8 mouse cellular contexts compared by ENCODE assay signal in genomic region chr3:89392871-89393311, GRCm38 (mm10). TPM values are rescaled to one million over a fixed set of nuclear protein-coding genes. Genes with fewer than 3 reads are reported as not detected.
A peak's percentile ranks its signal among the peaks of the same experiment; 100 is the strongest.
DNase-seq lines count a peak whose midpoint lies in the region; ATAC-seq and TF ChIP-seq lines count a peak whose summit lies in the region.

No protein-coding gene starts in this region.

- ATAC-seq in forebrain, embryonic 14.5 days = no peak
- ATAC-seq in intestine, postnatal 0 days = no peak
- no peak for ATAC-seq in lung, embryonic 14.5 days (ENCODE audit: insufficient read depth)

- peaks cover 44% of the 10 kb centered on the region for H3K4me1 ChIP-seq in forebrain, embryonic 14.5 days (ENCODE audit: control insufficient read depth, insufficient read depth, low read length)
- H3K4me1 ChIP-seq in intestine, postnatal 0 days (replicated peaks; ENCODE audit: control insufficient read depth, insufficient read depth, low read length) = no peaks in the 10 kb centered on the region
- H3K4me1 ChIP-seq in lung, embryonic 14.5 days (ENCODE audit: insufficient read depth) = peaks cover 13% of the 10 kb centered on the region

- TF ChIP-seq CTCF in intestine, postnatal 0 days (IDR thresholded peaks at IDR 0.05; ENCODE audit: low read depth) = no peak
- no peak for TF ChIP-seq CTCF in lung, embryonic 14.5 days (IDR thresholded peaks at IDR 0.05; ENCODE audit: low read depth)

- 1% methylated on average over 22 of the region's 24 CpGs for WGBS in forebrain, embryonic 14.5 days
- 0% methylated on average over 18 of the region's 24 CpGs for WGBS in intestine, postnatal 0 days
- WGBS in lung, embryonic 14.5 days = under 1% methylated on average over 23 of the region's 24 CpGs

- no peaks in the 10 kb centered on the region for H3K9me3 ChIP-seq in forebrain, embryonic 14.5 days (replicated peaks; ENCODE audit: control insufficient read depth, low read length)
- no peaks in the 10 kb centered on the region for H3K9me3 ChIP-seq in intestine, postnatal 0 days (ENCODE audit: control insufficient read depth)
- no peaks in the 10 kb centered on the region for H3K9me3 ChIP-seq in lung, embryonic 14.5 days (ENCODE audit: low read depth, low read length)

- peak overlapping the region; percentile 36 for H3K4me3 ChIP-seq in forebrain, embryonic 14.5 days (ENCODE audit: low read depth, low read length)
- peak overlapping the region; percentile 76 for H3K4me3 ChIP-seq in intestine, postnatal 0 days (ENCODE audit: low read depth, low read length)
- H3K4me3 ChIP-seq in lung, embryonic 14.5 days (ENCODE audit: low read depth, low read length) = peak overlapping the region; percentile 56

- H3K9ac ChIP-seq in forebrain, embryonic 14.5 days (ENCODE audit: low read length) = peak overlapping the region; percentile 66; the same call in 1 of the 2 replicates
- peak overlapping the region; percentile 83 for H3K9ac ChIP-seq in intestine, postnatal 0 days (ENCODE audit: low read depth, low read length)
- H3K9ac ChIP-seq in lung, embryonic 14.5 days = peak overlapping the region; percentile 61

- peaks cover 18% of the 10 kb centered on the region for H3K27me3 ChIP-seq in forebrain, embryonic 14.5 days (replicated peaks; ENCODE audit: control insufficient read depth, insufficient read depth, low read length)
- no peaks in the 10 kb centered on the region for H3K27me3 ChIP-seq in intestine, postnatal 0 days (replicated peaks; ENCODE audit: control insufficient read depth, insufficient read depth, low read length)
- H3K27me3 ChIP-seq in lung, embryonic 14.5 days (ENCODE audit: insufficient read depth, low read length) = no peaks in the 10 kb centered on the region; the same call in 1 of the 2 replicates

- DNase-seq in heart, adult 11 months = peak; percentile 96
- no peak for DNase-seq in heart, postnatal 4 days
- peak; percentile 45 to 67 for DNase-seq in adrenal gland, postnatal 36 days
- DNase-seq in forebrain, embryonic 14.5 days (ENCODE audit: low spot score) = no peak
- peak; percentile 31 for DNase-seq in lung, embryonic 14.5 days
- DNase-seq in spleen, postnatal 4 days (ENCODE audit: low spot score in 2 of 2) = peak; percentile 33 to 74
- no peak for DNase-seq in layer of hippocampus, postnatal 36 days

- H3K36me3 ChIP-seq in forebrain, embryonic 14.5 days (ENCODE audit: control insufficient read depth, insufficient read depth, low read length) = no peaks in the 10 kb centered on the region
- no peaks in the 10 kb centered on the region for H3K36me3 ChIP-seq in intestine, postnatal 0 days (ENCODE audit: control insufficient read depth, insufficient read depth)
- no peaks in the 10 kb centered on the region for H3K36me3 ChIP-seq in lung, embryonic 14.5 days (ENCODE audit: insufficient read depth)

- H3K27ac ChIP-seq in forebrain, embryonic 14.5 days (ENCODE audit: low read depth, low read length) = no peak overlapping the region
- peak overlapping the region; percentile 97 for H3K27ac ChIP-seq in intestine, postnatal 0 days (ENCODE audit: low read depth, low read length)
- H3K27ac ChIP-seq in lung, embryonic 14.5 days (ENCODE audit: low read depth) = peak overlapping the region; percentile 80

- H3K4me2 ChIP-seq in forebrain, embryonic 14.5 days (ENCODE audit: low read length) = peak overlapping the region; percentile 99
- H3K4me2 ChIP-seq in intestine, postnatal 0 days (replicated peaks; ENCODE audit: low read depth) = peak overlapping the region; percentile 85
- H3K4me2 ChIP-seq in lung, embryonic 14.5 days = peak overlapping the region; percentile 100

RNA-seq across cellular contexts. Expression of gene Zbtb7b, which starts 1.7 kb away (rescaled TPM):
- total RNA-seq in heart, postnatal 4 days (2021) = 10 to 100 TPM; 13.8 to 15.1 TPM
- 10 to 100 TPM; 71.9 to 85.2 TPM for total RNA-seq in adrenal gland, postnatal 36 days (2021)
- polyA plus RNA-seq in forebrain, embryonic 14.5 days (2014; fragmentation: Nextera tagmentation; extraction: Ambion mirVana) = 0.28 and 0.41 TPM in 2 replicates
- polyA plus RNA-seq in intestine, postnatal 0 days (2015; fragmentation: Nextera tagmentation; extraction: Ambion mirVana) = 14.3 and 20.8 TPM in 2 replicates
- polyA plus RNA-seq in lung, embryonic 14.5 days (2014; fragmentation: Nextera tagmentation; extraction: Ambion mirVana) = 1.6 and 1.7 TPM in 2 replicates
- 10 to 100 TPM; 15.1 to 16.1 TPM for total RNA-seq in layer of hippocampus, postnatal 36 days (2021)

RNA-seq across cellular contexts. Expression of gene Lenep, which starts 9.7 kb away (rescaled TPM):
- total RNA-seq in heart, postnatal 4 days (2021) = under 1 TPM in 1 of 2 experiments, not detected in 1; 0.68 TPM
- 1 to 10 TPM in 1 of 2 experiments, under 1 TPM in 1; 0.40 to 1.3 TPM for total RNA-seq in adrenal gland, postnatal 36 days (2021)
- not detected in 2 replicates for polyA plus RNA-seq in forebrain, embryonic 14.5 days (2014; fragmentation: Nextera tagmentation; extraction: Ambion mirVana)
- polyA plus RNA-seq in intestine, postnatal 0 days (2015; fragmentation: Nextera tagmentation; extraction: Ambion mirVana) = not detected in 2 replicates
- 0.19 and 0.33 TPM in 2 replicates for polyA plus RNA-seq in lung, embryonic 14.5 days (2014; fragmentation: Nextera tagmentation; extraction: Ambion mirVana)
- total RNA-seq in layer of hippocampus, postnatal 36 days (2021) = 1 to 10 TPM; 4.6 to 6.3 TPM

RNA-seq across cellular contexts. Expression of gene Flad1, which starts 18.8 kb away (rescaled TPM):
- 10 to 100 TPM; 30.7 to 33.0 TPM for total RNA-seq in heart, postnatal 4 days (2021)
- 10 to 100 TPM; 23.3 to 30.0 TPM for total RNA-seq in adrenal gland, postnatal 36 days (2021)
- 34.9 and 41.0 TPM in 2 replicates for polyA plus RNA-seq in forebrain, embryonic 14.5 days (2014; fragmentation: Nextera tagmentation; extraction: Ambion mirVana)
- polyA plus RNA-seq in intestine, postnatal 0 days (2015; fragmentation: Nextera tagmentation; extraction: Ambion mirVana) = 29.2 and 32.1 TPM in 2 replicates
- polyA plus RNA-seq in lung, embryonic 14.5 days (2014; fragmentation: Nextera tagmentation; extraction: Ambion mirVana) = 18.1 and 18.2 TPM in 2 replicates
- total RNA-seq in layer of hippocampus, postnatal 36 days (2021) = 10 to 100 TPM; 35.8 to 39.2 TPM

RNA-seq across cellular contexts. Expression of gene Cks1b, which starts 25.3 kb away (rescaled TPM):
- total RNA-seq in heart, postnatal 4 days (2021) = 10 to 100 TPM; 62.8 to 64.3 TPM
- total RNA-seq in adrenal gland, postnatal 36 days (2021) = 10 to 100 TPM; 25.1 to 36.1 TPM
- 200 and 269 TPM in 2 replicates for polyA plus RNA-seq in forebrain, embryonic 14.5 days (2014; fragmentation: Nextera tagmentation; extraction: Ambion mirVana)
- 106 and 118 TPM in 2 replicates for polyA plus RNA-seq in intestine, postnatal 0 days (2015; fragmentation: Nextera tagmentation; extraction: Ambion mirVana)
- polyA plus RNA-seq in lung, embryonic 14.5 days (2014; fragmentation: Nextera tagmentation; extraction: Ambion mirVana) = 655 and 692 TPM in 2 replicates
- 1 to 10 TPM; 3.1 TPM for total RNA-seq in layer of hippocampus, postnatal 36 days (2021)

RNA-seq across cellular contexts. Expression of gene Shc1, which starts 25.4 kb away (rescaled TPM):
- total RNA-seq in heart, postnatal 4 days (2021) = 10 to 100 TPM; 68.8 to 69.2 TPM
- total RNA-seq in adrenal gland, postnatal 36 days (2021) = 10 to 100 TPM; 89.6 to 93.7 TPM
- 9.9 and 11.8 TPM in 2 replicates for polyA plus RNA-seq in forebrain, embryonic 14.5 days (2014; fragmentation: Nextera tagmentation; extraction: Ambion mirVana)
- 43.4 and 48.6 TPM in 2 replicates for polyA plus RNA-seq in intestine, postnatal 0 days (2015; fragmentation: Nextera tagmentation; extraction: Ambion mirVana)
- polyA plus RNA-seq in lung, embryonic 14.5 days (2014; fragmentation: Nextera tagmentation; extraction: Ambion mirVana) = 69.5 and 75.2 TPM in 2 replicates
- 10 to 100 TPM; 12.1 to 12.4 TPM for total RNA-seq in layer of hippocampus, postnatal 36 days (2021)

Comparison
In these comparisons a context has a peak if more than half of its experiments do, and no peak if none do; other contexts are left out.
1. DNase-seq: peak in heart, adult 11 months (single experiment), adrenal gland, postnatal 36 days (2 of 2), lung, embryonic 14.5 days (single experiment) and spleen, postnatal 4 days (2 of 2); none in heart, postnatal 4 days (single experiment), forebrain, embryonic 14.5 days (single experiment) and layer of hippocampus, postnatal 36 days (0 of 2).
2. RNA of gene Zbtb7b, which starts 1.7 kb away (total RNA-seq): 71.9 to 85.2 TPM in adrenal gland, postnatal 36 days; 15.1 to 16.1 TPM in layer of hippocampus, postnatal 36 days and 13.8 to 15.1 TPM in heart, postnatal 4 days; every median in the first group is over 4 times any median in the second.
3. Peak in every context shown above with its lines, with median percentiles within 50 percentile points of each other: H3K4me2 ChIP-seq, H3K4me3 ChIP-seq and H3K9ac ChIP-seq.